Mouse (Mus musculus) 416B (cell line): ENCODE measurements around the gene Ccl6.

Source experiments
- DNase-seq: peaks from one replicate; pipeline ENCODE4 v3.0.0; 2011; ENCODE audit warnings: low read depth

The Ccl6 gene

DNA sequence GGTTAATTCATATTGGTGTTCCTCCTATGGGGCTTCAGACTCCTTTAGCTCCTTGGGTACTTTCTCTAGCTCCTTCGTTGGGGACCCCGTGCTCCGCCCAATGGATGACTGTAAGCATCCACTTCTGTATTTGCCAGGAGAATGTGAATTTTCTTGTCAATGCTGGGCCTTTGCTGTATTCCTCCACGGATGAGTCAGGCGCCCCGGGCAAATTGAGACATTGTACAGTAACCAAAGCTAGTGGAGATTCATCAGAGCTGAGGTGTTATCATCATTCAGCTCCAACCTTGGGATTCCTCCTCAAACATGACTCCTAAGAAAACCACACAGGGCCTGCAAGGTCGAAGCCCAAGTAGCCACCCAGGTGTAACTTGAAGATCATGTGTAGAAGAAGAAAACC, 4.9 kb upstream of the Ccl6 start:
- no peak for DNase-seq

DNA sequence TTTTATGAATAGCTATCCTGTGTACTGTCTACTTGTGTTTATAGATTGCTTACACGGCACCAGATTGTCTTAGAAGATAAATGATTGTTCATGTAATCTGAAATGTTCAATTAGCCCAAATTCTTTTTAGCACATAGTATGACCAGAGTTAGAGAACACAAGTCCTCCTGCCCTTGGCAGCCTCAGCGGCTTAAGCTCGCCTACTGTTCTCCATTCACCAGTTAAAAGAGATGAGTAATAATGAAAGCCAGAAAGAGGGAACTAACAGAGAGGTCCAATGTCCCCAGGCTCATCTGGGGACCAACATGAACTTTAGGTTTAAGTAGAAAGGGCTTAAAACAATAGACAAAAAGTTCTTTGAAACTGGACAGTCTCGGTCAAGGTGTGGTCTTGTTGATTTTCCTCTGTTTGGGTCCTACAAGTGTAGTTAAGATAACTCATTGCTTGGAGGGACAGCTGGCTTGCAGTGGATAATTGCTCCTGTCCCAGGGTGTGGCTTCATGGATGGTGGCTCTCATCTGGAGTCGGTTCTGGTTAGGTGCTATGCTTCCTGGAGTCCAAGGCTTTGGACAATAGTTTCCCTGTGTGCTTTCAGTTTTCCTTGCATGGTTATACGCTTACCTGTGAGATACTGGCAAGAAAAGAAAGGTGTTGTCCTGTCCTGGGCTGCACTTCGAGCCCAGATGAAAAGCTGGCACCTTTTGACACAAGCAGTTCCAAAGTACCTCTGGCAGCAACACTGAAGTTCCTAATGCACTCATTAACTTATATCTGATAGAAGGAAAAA, 3.0 kb upstream of the Ccl6 start:
- DNase-seq, result no peak

DNA sequence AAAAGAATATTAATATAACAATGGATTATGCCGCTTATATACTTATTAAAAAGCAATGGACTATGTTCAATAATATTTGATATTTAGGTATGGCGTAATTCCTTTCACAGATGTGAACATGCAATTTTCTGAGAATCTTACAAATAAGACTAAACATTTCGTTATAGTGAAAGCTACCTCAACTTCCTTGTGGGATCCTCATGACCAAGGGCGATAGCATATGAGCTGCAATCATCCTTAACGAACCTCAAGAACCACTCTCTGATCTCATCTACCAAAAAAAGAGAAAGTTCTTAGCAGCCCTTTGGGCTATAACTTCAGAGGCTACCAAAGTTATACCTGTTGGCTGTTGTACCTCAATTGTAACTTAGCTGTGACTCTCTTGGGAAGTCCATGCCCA, 566 bp upstream of the Ccl6 start:
- DNase-seq, result no peak

DNA sequence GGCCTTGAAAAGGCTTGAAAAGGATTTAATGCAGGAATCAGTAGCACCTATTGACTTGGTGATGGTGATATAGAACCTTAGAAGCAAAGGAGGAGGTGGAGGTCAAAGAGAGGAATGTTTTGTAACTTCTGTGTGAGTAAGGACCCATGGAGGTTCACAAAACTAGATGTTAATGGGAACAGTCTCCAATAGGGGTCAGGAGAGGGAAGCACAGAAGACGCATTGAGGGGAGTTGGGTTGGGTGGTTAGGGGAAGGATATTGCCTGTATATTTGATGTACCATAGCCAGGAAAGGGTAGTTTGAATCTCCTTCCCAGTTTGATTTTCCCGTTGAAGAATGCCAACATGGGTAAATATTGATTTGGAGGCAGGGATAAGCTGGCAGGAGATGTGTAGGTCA, 8.7 kb downstream of the Ccl6 start:
- peak; percentile 16 for DNase-seq

DNA sequence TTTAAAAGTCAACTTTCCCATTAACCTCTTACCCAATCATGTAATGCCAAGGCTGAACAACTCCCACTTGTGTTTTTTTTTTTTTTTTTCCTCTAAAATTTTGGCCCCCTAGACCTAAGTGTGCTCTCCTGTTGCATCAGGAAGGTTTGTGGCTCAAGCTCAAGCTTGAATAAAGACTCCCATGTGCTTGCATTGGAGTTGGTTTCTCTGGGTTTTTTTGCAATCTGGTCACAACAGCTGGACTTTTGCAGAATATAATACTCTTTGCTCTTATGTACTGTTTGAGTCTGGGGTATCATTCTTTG, 9.5 kb downstream of the Ccl6 start:
- DNase-seq, result no peak

DNA sequence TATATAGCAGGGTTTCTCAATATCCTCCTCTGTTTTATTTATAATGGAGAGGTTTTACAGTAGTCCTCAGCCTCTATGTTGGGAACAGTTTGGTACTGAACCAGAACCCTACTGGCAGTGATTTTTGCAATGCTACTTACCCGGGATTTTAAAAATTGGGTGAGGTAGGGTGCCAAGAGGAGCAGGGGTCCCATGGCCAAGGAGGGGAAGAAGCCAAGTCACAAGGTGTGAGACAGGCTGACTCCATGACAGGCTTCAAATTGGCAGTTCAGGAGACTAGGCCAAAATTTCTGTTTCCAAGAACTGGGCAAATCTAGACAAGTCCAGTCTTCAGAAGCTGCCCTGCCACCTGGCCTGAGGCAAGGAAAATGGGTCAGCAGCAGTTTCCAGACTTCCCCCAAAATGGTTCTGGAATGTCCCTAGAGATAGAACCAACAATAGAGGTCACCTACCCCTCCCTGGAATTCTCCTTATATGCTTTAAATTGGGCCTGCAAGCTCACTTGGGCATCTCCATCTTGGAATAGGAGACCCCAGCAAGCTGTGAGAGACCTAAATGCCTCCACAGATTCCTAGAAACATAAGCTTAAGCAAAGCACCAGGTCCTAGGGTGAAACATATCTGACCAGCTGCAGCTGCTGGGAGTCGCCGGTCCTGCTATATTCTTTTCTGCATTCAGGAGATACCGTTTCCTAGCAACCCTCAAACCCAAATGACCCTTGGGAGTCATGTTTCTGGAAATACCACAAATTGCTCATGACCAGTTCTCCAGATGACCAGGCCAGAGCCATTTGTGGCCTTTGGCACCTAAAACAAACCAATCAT, 10.0 kb downstream of the Ccl6 start:
- peak; percentile 41 for DNase-seq

DNA sequence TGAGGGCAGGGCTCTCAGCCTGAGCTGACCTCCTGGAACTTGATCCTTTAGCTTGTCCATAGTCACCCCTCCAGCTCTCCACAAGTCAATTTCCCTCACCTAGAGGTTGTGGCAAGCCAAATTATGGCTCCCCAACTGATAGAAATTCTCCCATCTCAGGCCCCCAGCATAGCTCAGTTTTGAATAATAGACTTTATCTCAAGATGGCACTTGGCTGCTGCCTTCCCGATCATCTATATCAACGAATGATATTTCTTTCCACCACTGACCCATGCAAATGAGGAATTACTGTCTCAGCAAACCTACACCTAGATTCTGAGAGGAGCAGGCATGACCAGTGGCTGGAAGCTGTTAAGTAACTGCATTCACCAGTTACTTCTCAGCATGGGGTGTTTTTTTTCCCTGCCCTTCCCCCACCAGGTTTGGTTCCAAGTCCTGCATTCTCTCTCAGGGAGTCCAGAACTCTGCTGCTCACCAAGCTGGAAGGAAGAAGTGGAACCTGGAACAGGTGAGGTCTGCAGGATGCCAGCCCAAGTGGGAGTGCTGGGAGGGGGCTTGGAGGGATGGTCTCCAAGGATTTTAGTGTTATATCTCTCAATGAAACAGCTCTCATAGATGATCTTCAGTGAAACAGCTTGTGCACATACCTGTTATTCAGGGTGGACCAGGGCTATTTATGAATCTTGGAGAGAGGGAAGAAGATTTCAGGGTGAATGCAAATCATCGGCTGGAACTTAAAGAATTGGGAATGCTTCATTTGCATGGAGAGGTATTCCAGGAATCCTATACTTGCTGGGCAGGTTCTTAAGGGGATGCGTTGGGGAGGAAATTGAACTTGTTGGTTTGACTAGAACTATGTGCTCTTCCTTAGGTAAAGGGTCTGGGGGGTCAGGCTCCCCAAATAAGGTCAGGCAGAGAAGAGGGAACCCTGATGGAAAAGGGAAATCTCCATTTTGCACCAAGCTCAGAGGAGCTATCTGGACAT, 11.0 kb downstream of the Ccl6 start:
- no peak for DNase-seq

DNA sequence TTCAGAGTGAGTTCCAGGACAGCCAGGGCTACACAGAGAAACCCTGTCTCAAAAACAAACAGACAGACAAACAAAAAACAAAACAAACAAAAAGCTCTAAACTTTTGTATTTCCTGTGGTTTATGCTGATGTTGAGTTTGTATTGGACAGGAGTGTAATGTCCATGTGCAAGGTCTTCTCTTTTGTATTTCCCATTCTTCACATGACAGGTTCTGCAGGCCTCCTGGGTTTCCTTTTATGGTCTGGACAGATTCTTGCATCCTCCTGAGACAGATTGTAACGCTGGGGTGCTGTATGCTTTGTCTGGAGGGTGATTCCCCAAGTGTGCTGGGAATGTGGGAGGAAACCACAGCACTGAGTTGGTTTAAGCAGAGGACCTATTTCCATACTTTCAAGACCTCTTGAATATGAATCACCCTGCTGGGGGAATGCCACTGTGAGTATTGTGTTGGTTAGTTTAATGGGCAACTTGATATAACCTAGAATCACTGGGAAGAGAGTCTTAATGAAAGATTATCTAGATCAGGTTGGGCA, 12.1 kb downstream of the Ccl6 start:
- DNase-seq, result peak; percentile 61

DNA sequence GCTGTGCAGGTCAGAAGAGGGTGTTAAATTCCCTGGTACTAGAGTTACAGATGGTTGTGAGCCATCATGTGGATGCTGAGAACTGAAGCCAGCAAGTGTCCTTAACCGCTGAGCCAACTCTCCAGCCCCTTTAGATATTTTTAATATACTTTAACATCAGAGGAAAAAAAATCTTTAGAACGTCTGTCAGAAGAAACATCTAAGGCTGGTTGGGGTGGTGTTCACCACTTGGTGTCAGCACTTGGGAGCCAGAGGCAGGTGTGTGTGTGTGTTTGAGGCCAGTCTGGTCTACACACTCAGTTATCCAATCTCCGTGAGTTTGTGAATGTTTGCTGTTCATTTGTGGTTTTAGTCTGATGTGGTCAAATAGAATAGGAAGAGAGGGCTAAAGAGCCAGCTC, 13.9 kb downstream of the Ccl6 start:
- peak; percentile 76 for DNase-seq

DNA sequence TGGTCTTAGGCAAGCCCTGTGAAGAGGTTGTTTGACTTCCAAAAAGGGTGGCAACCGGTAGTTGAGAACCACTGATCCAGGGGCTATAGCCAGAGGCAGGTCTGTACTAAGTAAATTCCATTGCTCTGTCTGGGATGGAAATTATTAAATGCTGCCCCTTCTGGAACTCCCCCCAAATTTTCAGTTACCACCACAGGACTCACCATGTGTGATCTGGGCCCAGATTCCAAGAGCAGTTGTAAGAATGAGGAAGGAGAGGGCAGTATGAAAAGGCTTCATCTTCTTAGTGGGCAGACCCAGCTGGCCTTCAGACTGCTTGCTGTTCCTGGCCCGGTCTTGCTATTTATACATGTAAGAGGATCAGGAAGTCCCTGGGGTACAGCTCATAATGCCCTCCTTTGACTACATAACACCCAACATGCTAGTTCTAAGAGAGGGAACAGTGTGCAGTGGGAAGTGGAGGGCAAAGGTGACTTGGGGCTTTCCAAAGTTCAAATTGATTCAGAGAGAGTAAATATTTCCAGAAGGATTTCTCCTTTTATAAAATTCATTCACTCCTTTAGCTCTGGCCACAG, 14.6 kb downstream of the Ccl6 start, which contains the start of gene Ccl9:
Gene Ccl9 (minus strand): TSS at position 451 of the 575 bp plus-strand sequence.
- DNase-seq, result peak; percentile 81

DNA sequence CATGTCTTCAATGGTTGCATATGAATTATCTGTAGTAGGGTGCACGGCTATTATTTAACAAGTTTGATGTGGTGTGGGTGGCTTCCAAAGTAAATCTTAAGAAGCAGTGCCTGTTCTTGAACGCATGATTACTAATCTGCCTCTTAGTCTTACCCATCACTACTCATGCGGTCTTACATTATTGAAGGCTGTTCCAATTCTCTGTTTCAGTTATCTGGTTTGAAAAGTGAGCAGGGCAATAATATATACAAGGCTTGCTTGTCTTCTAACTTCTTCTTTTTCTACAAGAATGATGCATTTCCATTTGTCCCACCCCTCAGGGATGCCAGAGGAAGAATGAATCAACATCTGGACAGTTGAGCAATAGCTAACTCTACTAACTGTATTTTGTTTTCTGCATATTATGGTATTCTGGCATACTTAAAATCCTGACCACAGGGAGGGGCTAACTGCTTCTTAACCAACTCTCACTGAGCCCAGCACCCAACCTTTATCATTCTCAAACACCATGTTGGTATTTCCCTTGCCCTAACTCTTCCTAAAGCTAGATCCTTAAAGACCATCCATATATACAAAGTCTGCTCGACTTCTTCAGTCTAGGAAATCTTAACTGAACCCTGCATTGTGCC, 15.8 kb downstream of the Ccl6 start:
- peak; percentile 98 for DNase-seq

DNA sequence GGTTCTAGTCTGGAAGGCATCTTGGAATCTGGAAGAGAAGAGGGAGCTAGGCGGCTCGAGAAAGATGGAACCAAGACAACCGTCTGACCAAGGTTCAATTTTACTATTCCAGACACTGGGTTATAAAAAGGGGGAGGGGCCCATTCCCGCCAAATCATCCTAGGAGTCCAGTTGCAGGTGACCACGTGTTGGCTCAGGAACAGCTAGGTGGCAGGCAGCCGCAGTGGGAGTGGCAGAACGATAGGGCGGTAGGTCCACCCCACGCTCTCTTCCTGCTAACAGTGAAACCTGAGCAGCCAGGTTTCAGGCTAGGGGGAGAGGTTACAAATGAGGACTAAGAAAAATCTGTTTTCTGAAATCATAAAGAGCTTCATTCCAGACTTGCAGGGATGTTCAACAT, 20.1 kb downstream of the Ccl6 start:
- DNase-seq, result no peak

DNA sequence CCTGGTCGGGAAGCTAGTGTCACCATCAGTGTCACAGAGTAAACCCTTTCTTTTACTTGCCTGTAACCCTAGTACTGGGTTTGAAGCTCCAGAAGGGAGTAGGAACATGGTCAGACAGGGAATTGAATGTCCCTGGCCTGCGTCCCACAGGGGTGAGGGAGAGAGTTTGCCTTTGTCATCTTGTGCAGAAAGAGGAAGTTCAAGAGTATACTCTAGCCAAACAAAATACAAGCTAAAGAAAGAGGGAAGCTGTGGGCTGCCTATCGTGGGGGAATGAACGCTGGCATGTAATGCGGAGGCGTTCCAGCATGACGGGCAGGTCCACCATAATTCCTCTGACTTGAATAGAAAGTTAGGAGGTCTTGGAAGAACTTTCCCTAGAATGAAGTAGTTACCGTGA, 20.7 kb downstream of the Ccl6 start:
- peak; percentile 89 for DNase-seq

DNA sequence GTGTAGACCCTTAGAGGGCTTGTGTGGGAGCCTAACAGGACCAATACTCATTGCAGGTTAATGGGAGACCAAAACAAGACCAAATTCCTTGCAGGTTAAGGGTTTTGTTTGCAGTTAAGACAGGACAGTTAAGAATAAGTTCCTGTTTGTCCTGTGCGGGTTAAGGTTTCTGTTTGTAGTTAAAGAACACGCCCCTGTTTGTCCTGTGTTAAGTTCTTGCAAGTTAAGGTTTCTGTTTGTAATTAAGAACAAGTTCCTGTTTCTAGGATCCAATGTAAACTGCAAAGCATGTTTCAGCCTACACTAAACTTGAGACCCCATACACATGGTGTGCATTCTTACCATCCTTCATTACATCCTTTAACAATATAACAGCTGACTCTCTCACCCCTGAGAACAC, 22.7 kb downstream of the Ccl6 start:
- peak; percentile 36 for DNase-seq

DNA sequence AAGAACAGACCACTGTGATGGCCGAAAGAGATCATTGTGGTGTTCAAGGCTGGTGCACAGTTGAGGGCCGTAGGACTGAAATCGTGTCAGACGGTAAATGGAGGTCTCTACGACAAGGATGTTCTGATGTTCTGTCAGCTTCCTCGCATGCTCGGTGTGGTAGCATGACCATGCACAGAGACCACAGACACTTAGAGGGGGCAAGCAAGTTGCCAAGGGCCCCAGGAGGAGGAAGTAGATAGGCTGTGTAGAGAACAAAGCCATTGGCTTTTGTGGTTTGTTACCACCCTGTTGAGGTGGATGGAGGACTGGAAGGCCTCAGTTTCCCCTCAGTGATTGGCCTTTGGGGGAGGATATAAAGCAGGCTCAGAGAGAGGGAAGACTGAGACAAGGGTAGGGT, 23.6 kb downstream of the Ccl6 start:
- peak; percentile 85 for DNase-seq

DNA sequence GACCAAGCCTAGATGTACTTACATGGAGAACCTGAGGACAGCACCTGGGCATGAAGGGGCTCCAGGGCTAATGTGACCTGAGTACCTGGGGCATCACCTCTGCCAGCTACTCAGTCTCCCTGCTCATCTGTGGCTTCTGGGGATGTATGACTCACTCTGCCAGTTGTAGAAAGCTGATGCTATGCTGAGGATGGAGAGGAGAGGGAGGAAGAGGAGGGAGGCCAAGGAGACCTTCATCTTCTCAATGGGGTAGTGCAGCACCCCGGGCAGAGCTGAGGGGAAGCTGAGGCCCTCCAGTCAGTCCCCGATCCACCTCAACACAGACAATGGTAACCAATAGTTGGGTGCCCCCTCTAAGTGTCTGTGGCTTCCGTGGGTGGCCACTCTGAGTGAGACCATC, 24.1 kb downstream of the Ccl6 start:
- peak; percentile 62 for DNase-seq

DNA sequence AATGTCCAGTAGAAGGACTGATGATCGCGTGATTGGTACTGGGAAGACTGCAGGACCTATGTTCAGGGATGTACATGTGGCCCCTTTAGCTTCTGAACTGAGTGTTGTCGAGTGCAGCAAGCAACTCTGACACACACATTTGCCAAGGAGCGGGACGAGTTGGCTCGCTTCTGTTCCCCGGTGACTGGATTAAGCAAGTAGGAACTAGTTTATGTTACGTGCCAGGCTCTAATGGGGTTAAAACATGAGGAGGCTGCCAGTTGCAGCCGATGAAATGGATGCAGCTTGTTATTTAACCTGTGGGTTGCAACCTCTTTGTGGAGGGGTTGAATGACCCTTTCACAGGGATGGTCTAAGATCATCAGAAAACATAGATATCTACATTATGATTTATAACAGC, 24.8 kb downstream of the Ccl6 start:
- no peak for DNase-seq

DNA sequence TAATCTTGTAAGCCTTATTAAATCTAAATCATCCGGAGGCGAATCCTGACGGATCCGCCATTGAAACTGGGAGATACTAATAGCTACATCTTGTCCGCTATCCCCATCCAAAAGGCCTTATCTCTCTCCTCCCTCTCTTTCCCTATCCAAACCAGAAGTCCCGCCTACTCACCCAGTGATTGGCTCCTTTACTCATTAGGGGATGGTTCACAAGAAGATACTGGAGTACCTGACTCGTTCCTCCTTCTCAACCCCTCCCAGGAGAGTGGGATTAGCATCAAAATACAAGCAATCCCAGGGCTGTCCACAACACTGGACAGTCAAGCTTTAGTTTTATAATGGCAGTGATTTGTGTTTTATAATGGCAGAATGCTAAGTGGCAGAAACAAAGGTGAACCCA, 25.6 kb downstream of the Ccl6 start:
- DNase-seq, result no peak

DNA sequence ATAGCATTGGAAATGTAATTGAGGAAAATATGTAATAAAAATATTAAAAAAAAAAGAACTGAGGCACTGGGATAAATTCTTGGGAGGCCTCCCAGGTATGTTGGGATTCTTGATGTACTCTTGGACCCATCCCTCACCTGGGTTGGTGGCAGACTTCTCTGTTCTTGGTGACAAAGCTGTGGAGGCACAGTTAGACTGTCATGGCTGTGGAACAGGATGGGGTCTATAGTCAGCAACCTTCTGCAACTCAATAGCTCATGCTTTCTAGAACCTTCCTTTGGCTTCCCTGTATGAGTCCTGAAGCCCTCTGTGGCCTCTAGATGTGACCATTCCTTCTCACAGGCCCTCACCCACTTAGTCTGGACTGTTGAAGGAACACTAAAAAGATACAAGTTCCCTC, 26.3 kb downstream of the Ccl6 start:
- DNase-seq, result no peak

DNA sequence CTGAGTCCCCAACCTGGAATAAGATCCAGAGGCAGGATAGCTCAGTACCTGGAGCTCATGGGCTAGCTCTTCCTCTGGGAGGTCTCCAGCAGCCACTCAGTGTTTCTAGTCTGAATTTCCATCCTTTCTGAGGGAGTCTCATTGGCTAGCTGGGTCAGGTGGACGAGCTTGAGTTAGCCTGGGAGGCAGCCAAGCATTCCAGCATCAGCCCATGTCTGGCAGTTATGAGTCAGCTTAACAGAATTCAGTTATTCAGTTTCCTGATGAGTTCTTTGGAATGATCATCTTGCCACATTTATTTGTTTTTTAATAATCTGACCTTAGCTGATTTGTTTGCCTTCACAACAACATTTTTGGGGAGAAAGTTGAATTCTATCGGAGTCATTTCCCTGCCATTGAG, 29.1 kb downstream of the Ccl6 start:
- DNase-seq, result no peak

DNA sequence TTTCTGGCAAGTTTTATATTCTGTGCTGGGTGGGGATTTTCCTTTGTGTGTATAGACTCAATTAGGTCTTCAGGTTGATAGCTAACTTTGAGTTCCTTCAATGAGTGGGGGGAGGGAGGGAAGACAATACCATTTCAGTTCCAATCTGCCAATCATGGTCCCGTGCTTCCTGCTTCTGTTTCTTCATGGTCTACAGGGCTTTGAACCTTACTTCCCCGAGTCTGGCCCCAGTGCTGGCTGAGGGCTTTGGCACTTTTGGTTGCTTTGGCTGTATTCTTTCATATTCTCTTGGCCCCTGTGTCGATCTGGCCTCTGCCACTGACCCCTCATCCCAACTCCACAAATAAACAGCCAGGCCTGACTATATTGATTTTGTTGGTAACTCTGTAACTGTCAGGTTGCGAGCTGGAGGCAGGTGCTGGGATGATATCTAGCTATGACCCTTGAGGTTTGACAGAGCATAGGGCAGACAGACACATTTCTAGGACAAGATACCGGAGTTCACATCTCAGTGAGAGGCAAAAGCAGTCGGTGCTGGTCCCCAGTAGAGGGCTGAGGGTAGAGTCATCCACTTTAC, 30.5 kb downstream of the Ccl6 start:
- DNase-seq, result no peak
